Mouse (Mus musculus) embryonic fibroblast, embryonic 13.5 days (primary cell): ENCODE data around the gene Emp1.

Source experiments
- CTCF ChIP-seq: IDR thresholded peaks from 2 replicates; pipeline ENCODE4 v1.5.1; 2011; ENCODE audit warnings: mild to moderate bottlenecking, control low read depth, low read length, moderate library complexity, borderline replicate concordance; ENCODE audit not compliant: insufficient read depth
- POLR2A ChIP-seq: IDR thresholded peaks from 2 replicates; pipeline ENCODE4 v1.6.1; 2011; ENCODE audit warnings: low read depth, mild to moderate bottlenecking, control low read depth, low read length, moderate library complexity

DNA sequence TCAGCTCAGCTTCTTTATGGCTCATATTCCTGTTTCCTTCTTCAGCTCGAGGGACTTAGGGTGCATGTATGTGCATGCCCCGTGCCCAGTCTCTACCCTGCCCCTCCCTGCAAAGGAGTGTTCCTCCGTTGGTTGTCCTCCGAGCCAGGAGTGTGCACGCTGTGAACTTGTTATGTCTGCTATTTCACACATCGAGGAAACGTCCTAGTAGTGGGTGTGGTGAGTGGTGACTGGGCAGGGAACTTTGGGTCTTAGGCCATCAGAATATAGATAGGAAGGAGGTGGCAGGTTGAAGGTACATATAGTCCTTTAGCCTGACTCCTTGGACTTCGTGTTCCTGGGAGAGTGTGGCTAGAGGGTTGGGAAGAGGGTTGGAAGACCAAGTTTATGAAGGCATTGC lies 26.4 kb downstream of the Emp1 start:
- TF ChIP-seq POLR2A (no peak), CTCF (no peak)
